Mouse (Mus musculus): ENCODE data around the gene H2-Q2.
A peak's percentile ranks its signal among the peaks of the same experiment; 100 is the strongest.
"Not testable (repeated sequence)": the region's sequence is repeated elsewhere in the genome, so short reads cannot be mapped to it uniquely, and the experiment has no call there.

H2-Q2 gene

DNA sequence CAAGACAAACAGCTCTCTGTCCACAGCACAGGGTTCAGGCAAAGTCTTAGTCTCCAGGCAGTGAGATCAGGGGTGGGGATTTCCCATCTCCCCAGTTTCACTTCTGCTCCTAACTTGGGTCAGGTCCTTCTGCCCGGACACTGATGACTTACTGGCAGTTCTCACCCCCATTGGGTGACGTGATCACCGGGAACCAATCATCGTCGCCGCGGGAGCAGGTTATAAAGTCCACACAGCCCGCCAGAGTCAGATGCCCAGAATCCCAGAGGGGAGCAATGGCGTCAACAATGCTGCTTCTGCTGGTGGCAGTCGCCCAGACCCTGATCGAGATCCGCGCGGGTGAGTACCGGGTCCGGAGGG, 37.3 kb downstream of the H2-Q2 start, which contains the start of gene H2-Q4:
H2-Q4 (plus strand) TSS at position 249 of the 360 bp plus-strand sequence.
- peak; percentile 85 for DNase-seq (ENCODE audit: low spot score)

DNA sequence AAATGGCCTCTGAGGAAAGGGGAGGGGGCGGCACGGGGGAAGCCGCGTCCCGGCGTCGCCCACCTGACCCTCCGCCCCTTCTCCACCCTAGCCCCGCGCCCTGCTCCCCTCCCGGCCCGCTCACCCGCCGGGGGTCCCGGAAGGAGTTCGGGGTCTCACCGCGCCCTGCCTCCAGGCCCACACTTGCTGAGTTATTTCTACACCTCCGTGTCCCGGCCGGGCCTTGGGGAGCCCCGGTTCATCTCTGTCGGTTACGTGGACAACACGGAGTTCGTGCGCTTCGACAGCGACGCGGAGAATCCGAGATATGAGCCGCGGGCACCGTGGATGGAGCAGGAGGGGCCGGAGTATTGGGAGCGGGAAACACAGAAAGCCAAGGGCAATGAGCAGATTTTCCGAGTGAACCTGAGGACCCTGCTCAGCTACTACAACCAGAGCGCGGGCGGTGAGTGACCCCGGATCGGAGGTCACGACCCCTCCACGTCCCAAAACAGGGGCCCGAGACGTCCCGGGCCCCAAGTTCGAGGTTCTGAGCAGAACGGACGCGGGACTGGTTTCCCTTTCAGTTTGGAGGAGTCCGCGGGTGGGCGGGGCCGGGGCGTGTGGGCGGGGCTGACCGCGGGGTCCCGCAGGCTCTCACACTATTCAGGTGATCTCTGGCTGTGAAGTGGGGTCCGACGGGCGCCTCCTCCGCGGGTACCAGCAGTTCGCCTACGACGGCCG, 37.8 kb downstream of the H2-Q2 start:
- peak; percentile 20 for DNase-seq (ENCODE audit: low spot score)

DNA sequence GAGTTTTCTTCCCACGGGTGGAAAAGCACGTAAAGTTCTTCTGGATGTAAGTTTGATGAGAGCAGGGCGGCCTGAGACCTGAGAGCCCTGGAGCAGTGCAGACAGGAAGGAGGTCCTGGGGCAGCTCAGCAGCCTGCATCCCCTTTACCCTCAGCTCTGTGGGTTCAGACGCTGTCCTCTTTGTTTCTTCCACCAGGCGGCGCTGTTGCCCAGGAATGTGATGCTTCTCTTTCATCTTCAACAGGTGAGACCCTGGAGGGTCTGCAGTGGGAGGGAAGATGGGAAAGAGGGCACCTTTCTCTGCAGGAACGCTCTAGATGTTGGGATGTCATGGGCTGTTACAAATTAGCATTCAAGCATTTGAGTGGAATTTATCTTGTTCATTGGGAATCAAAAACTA, 47.8 kb downstream of the H2-Q2 start:
- DNase-seq (ENCODE audit: low spot score), result not testable (repeated sequence)

DNA sequence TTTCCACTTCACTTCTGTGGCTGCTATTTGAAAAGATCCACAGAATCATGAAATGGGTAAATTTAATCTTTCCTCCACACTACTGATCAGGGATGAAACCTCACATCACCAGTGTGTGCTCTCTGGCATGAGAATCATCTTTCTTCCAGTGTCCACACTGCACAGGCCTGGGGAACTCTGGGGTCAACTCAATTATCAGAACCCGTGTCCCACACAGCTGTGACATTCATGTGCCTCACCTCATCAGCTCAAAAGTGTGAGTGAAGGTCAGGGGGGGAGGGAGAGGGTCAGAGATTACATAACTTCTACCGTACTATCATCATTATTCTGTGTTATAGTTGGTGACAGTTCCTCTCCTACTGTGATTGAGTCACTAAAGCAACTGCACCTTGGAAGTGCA, 50.6 kb downstream of the H2-Q2 start:
- DNase-seq (ENCODE audit: low spot score), result not testable (repeated sequence)

DNA sequence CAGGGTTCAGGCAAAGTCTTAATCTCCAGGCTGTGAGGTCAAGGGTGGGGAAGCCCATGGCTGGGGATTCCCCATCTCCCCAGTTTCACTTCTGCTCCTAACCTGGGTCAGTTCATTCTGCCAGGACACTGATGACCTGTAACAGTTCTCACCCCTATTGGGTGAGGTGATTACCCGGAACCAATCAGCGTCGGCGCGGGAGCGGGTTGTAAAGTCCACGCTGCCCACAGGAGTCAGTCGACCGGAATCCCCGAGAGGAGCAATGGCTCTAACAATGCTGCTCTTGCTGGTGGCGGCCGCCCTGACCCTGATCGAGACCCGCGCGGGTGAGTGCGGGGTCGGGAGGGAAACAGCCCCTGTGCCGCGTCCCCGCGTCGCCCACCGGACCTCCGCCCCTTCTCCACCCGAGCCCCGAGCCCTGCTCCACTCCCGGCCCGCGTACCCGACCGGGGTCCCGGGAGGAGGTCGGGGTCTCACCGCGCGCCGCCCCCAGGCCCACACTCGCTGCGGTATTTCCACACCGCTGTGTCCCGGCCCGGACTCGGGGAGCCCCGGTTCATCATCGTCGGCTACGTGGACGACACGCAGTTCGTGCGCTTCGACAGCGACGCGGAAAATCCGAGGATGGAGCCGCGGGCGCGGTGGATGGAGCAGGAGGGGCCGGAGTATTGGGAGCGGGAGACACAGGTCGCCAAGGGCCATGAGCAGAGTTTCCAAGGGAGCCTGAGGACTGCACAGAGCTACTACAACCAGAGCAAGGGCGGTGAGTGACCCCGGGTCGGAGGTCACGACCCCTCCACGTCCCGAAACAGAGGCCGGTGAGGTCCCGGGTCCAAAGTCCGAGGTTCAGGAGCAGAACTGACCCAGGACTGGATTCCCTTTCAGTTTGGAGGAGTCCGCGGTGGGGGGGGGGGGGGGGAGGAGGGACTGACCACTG, 52.1 kb downstream of the H2-Q2 start:
- DNase-seq (ENCODE audit: low spot score), result not testable (repeated sequence)

Measured in ovary, postnatal 10 days (tissue).